Mouse (Mus musculus) R1 (cell line): ENCODE measurements at regions not wholly inside any gene's neighbourhood (a gene's known extent, or its start where the extent isn't known, plus 50 kb on each side); places are given as distances from the start of the nearest gene placed in this dataset.
A peak's percentile ranks its signal among the peaks of the same experiment; 100 is the strongest.

Experiments used
- DNase-seq: peaks from one replicate; pipeline ENCODE4 v3.0.0-alpha.2; 2018; ENCODE audit warnings: low read depth, low spot score

DNA sequence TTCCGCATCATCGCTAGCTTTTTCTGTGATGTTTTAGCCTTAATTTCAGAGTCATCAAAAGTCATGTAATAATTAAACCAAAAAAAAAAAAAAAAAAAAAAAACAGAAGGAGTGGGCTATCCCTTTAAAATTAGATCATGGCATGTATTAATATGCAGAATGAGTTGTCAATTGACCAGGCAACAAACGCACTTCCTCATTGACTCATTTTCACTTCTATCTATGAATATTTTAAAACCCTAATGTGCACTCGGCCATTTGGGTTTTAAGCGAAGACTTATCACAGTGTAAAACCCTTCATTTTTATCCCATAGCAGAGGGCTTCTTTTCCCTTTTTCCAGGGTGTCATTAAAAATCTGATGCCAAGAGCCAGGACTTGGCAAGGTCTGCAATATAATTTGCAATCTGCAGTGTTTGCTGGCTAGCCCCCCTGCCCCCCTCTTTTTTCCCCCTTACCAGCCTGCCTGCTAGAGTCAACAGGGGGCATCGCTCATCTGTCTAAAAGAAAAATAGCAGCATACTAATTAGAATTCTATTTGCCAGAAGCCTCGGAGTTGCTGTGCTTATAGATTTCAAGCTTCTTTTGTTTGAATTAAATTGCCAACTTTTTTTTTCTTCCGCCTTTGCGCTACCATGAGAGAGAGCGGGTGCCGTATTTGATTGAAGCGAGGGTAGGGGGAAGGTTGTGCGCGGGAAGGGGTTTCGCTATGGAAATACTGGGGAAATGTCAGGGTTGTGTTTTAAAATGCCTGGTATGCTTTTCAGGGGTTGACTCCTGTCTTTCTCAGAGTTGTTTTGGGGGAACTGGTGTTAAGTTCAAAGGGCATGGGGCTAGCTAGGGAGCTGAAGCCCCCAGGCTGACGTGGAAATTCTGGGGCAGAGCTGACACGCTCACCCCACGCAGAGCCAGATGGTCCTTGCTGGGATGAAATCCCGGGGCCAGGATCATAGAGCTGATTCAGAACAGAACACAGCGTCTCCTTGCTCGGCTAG lies 248.3 kb downstream of the Nr2f2 start:
- DNase-seq = no peak

DNA sequence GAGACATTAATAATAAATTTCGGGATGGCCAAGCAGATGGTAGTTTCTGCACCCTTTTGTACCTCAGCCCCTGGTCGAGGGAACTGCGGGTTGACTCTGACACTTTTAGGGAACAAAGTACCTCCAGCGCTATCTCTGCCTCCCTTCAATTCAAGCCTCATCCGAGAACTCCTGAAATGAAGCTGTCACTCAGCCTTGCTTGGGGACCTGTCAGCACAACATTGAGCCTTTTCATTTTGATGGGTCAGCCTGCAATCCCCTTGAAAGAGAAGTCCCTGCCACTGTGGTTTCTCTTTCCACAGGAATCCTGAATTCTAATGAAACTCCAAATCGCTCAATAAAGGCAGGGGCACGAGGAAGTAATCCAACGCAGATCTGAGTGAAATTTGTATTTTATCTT lies 257.5 kb downstream of the Nr2f2 start:
- no peak for DNase-seq

DNA sequence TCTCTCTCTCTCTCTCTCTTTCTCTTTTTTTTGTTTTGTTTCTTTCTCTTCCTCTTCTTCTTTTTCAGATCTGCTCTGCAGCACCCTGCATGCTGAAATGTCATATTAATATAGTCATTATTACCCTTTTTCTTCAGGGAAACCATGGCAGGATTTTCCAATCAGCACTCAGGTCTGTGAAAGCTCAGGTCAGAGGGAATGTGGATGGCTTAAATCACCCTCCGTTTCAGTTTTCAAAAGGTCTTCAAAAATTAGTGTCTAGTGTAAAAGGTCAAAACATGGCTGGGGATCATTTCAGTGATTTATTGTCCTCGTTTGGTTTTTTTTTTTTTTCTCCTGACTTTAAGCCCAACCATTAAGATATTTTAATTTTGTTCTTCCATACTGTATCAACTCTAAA lies 261.5 kb downstream of the Nr2f2 start:
- no peak for DNase-seq

DNA sequence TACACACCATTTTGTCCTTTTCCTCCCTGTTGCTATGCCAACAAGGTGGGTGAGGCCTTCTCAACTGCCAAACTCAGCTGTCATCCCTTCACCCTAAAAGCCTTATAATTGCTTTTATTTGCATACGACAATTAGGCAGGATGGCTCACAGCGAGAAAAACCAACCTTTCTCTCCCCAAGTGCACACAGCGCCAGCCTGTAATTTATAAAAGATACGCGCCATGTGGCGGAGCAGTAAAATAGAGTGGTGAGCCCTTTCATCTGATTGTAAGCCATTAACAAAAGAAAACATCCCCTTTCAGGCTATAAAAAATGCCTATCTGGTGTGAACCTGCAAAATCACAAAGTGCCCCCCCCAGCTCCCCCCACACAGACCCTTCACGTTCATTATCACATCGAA lies 262.0 kb downstream of the Nr2f2 start:
- no peak for DNase-seq

DNA sequence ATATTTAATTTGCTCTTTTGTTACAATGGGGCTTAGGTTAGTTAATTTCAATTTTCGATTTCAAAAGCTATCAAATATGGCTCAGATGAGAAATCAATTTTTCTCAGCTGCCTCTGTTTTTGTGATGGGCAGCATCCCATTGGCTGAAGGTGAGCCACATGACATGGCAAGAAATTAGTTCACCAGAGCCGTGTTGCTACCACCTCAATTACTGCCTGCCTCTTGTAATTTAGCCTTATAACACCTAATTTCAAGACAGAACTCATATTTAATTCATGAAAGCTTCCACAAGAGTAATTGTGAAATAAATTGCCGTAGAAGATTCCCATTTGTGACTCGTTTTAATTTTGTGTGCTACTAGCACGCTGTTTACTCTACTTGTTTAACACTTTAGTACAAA lies 262.9 kb downstream of the Nr2f2 start:
- no peak for DNase-seq

DNA sequence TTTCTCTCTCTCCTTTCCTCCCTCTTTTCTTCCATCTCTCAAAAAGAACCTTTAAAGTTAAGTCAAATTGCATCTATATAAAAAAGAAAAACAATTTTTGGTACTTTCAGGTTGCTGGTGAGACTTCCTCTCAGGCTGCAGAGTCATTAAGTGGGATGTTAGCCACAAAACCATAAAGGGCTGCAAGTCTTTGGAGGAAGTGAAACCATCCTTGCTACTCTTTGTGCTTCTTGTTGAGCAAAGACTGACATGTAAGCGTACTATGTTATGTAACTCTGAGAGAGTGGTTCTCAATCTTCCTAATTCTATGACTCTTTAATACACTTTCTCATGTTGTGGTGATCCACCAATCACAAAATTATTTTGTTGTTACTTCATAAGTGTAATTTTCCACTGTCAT lies 267.5 kb downstream of the Nr2f2 start:
- no peak for DNase-seq

DNA sequence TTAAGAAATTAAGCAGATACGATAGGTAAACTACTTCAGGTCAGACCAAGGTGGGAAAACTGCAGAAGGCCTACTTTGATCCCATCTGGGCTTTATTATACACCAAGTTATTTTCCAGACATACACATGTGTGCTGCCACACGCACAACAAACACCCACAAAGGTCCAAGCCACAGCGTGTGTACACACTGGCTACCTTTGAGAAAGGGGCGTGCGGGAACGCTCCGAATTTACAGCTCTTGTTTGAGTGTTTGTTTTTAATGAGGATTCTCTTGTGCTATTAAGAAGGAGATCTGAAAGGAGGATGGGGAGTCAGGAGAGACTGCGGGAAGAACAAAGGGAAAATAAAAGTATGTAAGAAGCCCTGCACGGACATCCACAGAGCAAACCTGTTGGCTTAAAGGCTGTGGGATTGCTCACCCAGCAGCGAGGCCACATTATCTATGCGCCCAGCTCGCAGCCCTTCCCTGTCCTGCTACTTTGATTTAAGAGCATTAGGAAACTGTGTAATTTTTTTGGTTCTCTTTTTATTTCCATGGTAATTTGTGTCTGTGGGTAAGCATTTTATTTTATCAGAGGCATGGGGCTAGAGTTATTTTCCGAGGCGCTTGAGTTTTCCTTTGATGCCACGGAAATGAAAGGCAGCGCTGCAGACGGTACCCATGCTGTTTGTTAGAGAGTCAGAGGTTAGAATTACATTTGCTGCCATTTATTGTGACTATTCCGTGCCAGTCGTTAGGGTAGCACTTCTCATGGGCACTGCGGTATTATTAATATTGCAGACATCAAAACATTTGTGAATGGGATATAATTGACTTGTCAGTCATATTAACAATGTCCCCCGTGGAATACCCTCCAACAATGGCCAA lies 272.4 kb downstream of the Nr2f2 start:
- peak; percentile 12 for DNase-seq

DNA sequence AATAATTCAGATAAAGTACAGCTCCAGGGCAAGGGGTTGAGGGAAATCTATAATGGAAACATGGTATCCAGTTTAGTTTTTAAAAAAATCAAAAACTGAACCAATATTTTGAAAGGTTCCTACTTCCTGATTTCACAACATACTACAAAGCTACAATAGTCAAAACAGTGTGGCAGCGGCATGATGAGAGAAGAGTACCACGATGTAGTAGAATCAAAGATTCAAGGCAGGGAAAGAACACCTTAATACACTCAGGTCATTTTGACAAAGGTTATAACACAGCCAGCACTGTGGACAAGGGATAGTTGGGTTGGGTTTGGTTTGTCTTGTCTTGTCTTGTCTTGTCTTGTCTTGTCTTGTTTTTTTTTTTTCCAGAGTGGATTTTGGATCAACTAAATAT lies 274.4 kb downstream of the Nr2f2 start:
- no peak for DNase-seq

DNA sequence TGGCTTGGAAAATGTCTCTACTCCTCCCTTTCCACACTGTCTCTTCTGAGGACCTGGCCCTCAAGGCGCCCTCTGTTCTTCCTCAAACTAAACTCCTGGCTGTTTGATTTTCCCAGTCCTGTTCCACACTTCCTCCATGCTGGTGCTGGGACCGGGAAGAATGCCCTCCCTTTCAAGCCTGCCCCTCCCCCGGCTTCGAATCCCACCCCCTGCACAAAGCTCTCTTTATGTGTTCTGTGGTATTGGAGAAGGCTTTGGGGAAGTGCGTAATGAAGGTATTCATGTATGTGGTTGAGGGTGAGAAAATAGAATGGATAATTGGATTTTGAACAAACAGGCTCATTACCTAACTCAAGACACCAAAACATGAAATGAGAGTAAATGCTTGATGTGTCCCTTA lies 277.4 kb downstream of the Nr2f2 start:
- DNase-seq = no peak

DNA sequence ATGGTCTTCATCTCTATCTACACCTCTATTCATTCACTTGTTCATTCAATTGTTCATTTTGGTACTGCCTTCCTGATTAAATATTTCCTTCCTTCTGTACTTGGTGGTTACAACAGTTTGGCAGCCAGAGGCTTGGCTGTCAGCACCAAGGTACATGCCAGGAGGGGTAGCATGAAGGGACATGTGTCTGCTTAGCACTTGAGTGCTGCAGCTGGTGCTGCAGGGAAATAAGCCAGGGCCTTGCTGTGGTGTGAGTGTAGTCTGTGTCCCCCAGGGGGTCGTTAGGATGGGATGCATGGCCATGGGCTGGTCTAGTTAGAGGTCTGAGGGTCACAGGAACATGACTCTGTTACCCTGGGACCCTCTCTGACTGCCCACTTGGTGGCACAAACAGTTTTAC lies 296.9 kb downstream of the Nr2f2 start:
- DNase-seq = no peak

DNA sequence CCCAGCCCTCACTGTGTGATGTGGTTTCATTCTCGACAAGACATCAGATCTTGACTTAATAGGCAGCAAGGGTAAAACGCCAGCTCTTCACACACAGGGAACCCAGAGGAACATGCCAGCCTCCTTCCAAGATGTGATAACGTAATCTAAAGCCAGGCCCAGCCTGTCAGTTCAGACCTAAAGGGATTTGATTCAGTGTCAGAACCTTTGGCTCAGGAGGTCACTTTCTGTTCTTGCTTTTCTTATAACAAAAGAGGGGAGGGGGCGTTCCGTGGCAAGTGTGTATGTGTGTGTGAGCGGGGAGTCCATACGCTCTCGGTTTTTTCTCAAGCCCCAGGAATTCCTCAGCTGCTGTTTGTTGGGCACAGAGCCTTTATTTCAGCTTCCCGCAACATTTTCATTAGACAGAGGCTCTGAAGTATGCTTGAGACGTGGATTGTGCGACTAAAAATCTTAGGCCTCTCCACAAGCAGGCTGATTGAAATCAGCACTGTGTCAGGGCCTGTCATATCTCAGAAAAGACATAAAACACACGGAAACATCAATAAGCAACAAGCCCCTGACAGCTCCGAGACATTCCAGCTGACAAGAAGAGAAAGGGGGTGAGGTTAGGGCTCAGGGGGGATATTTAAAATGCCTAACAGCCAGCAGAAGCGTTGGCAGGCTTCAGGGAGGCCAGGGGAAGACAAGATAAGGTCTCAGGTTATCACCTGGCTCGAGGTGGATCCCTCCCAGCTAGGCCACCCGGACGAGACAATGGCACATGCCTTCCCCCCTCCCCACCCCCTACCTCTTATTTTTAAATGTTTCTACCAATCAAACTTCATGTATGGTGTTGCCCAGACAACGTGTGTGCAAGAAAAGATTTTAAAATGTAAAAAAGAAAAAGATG lies 298.5 kb downstream of the Nr2f2 start:
- DNase-seq = no peak

DNA sequence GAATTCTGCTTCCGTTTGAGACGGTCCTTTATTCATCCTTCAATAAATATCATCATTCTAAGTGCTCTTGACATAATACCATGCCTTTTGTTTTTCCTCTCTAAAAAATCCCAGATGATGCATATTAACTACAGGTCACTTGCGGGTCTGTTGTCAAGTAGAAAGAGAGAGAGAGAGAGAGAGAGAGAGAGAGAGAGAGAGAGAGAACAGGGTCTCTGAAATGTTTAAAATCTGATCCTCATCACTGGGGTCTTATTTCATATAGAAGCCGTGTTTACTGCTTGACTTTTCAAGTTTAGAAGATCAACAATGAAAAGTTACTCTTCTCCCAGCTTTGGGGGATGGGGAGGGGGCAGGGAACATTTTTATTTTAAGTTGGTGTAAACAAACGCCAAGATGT lies 299.5 kb downstream of the Nr2f2 start:
- DNase-seq = no peak

DNA sequence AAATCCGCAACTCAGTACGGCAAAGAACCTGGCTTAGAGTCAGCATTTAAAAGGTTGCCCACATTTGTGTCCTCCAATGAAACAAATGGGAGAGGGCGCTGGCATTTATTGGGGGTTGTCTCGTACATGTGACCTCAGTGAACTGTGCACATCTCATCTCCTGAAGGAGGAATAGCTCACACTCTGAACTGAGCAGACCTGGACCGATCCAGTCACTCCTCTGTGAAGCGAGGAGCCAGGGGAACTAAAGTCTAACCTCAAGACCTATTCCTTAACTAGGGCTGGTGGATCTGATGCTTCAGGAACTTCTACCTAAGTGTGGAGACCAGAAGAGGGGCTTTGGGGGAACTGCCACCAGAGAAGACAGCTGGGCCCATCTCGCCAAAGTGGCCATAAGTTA lies 300.1 kb downstream of the Nr2f2 start:
- no peak for DNase-seq

DNA sequence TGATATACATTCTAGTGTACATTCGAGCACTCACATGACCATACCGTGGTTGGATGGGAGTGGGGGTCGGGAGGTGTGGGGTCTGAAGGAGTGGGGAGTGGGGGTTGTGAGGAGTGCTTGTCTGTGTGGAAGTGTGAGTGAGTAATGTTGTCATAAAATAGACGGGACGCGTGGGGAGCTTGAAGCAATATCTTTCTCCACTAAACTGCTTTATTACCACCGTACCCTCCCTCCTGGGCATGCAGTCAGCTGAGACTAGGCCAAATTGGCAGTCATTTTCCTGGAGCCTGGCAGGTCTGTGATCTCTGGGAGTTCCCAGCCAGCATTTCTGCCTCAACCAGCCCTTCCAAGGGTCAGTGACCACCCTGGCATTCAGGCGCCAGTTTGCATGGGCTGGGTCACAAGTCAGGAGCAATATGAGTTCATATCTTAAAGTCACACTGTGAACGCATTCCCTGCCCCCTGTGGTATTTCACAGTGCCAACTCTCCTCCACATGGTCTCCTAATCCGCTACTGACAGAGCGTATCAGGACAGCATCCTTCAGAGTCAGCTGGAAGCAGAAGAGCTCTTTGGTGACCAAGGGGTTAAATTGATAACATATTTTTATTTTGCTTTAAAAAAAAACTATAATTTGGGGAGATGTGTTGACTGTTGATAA lies 300.9 kb downstream of the Nr2f2 start:
- DNase-seq = no peak

DNA sequence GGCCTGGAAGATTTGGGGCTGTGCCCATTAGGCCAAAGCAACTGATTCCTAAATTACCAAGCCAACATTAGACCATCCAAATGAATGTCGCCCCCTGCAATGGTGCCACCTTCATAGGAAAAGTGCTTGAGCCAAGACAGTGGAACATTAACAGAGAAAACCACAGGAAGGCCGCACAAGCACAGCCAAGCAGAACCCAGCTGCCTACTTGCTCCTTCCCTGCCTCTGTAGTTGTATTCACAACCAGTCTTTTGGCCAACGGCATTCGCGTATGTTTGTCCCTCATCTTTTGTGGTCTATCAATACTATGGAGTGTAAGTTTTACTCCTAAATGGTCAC lies 319.2 kb downstream of the Nr2f2 start:
- no peak for DNase-seq

DNA sequence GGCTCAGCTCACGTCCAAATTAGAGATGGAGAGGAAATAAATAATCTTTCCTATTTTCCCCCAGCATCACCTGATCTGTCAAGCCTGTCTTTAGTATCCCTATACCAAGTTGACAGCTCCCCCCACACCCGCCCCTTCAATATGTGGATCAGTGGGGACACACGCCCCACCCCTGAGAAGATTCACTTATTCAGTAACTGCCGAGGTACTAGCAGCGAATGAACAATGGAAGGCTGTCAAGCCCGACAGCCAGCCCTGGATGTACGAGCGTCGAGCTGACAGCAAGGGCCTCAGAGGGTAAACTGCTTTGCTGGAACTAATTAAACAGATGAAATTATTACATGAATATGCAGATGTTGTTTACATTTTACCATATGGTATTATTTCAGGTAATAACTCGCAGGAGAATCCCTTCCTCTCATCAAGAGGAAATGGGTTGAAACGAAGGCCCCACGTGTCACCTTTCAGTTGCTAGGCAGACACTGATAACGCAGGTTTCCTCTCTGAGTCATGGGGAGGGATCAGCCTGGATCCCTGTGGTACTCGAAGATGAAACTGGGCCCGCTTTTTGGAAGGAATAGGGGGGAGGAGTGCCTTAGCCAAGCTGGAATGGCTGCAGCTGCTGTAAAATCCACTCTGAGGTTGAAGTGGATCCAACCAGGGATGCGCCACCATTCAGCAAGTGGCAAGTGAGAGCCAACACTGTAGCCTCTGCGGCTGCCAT lies 319.7 kb downstream of the Nr2f2 start:
- DNase-seq = peak; percentile 5

DNA sequence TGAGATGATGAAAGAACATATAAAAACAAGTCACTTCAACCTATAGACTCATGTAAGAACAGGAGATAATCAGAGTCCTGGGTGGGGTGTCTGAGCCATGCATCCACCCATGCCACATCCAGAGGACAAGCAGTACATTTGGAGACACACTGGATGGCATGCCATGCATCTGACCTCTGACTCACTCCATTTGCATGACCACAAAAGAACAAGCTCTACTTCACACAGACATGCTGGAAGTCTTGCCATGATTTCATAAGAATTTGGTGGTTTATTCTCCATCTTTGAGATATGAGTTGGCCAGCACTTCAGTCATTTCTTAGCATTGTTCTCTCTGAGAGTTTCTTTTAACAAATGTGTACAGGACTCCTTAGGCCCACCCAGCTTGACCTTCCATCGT lies 329.5 kb downstream of the Nr2f2 start:
- DNase-seq = no peak

DNA sequence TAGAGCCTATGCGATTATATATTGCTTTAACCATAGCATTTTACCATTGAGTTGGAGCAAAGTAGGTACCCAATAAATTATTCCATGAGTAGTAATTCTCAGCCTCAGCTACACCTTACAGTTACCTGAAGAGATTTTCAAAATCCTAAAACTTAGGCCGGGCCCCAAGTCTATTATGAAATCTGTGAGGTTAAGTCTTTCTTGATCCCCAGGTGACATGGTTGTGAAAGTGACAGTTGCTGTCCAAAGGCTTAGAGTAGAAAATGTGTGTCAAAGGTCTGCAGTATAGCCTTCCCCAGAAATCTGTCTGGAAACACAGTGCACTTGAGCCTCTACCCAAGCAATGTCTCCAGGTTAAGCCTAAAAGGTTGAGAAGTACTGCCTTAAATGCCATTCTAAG lies 333.7 kb downstream of the Nr2f2 start:
- DNase-seq = no peak

DNA sequence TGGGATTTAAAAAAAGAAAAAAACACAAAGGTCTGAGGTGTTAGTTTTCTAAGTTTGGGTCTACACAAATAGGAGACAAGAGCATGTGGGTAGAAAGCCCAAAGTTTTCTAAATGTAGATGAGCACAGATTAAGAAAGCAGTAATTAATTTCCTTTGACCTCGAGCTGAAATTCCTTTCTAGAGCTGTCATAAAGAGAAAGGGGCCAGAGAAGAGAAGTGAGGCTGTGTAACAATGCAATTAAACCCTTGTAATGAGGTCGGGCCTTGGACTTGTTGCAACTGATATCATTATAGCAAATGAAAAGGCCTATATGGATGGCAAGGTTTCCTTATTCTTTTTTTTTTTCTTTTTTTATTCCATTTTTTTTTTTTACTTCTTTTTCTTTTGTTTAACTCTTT lies 337.2 kb downstream of the Nr2f2 start:
- no peak for DNase-seq

DNA sequence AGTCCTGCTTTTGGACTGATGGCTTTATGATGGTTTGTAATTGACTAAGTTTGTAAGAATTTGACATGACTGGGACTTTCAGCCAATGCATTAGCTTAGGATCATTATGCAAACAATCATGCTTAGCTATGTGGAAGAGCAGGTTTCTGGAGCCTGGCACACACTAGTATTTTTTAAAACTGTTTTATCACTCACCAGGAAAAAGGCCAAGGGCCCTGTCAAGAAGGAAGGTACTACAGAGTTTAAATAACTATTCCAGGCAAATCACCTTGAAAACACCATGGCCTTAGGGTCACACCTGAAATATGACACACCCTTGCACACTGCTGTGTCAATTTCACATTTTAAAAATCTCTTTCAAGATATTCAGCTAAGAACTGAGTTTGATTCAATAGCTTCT lies 341.0 kb downstream of the Nr2f2 start:
- DNase-seq = no peak

DNA sequence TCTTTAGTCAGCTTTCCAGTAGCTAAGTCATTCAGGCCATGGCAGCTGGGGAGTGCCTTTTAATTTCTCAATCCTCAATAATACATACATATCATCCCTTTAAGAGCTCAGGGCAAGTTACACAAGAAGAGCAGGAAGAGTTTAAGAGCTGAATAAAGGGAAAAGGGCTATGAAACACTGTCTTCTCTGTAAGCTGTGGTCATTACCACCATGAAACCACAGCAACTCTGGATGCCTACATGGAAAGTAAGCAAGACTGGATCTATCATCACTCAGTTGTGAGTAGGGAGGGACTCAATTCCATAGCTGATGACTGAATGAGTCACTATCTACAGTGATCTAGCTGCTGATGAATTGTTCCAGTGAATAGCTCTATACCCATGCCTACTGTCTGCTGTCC lies 349.9 kb downstream of the Nr2f2 start:
- DNase-seq = no peak
